Mouse (Mus musculus) olfactory bulb, adult 2 months (tissue): ENCODE measurements around the gene Bbc3. TPM values are rescaled to one million over a fixed set of nuclear protein-coding genes. Genes with fewer than 3 reads are reported as not detected.

Experiments
- H3K27ac ChIP-seq: fragments of 200-500 bp; 2 replicates; pipeline ENCODE4 v1.5.1; 2012; ENCODE audit warnings: low read depth, low read length; ENCODE audit not compliant: insufficient read depth
- H3K4me1 ChIP-seq: fragments of 200-500 bp; 2 replicates; pipeline ENCODE4 v1.6.1; 2012; ENCODE audit warnings: low read length; ENCODE audit not compliant: control insufficient read depth, insufficient read depth
- H3K4me3 ChIP-seq: fragments of 200-500 bp; 2 replicates; pipeline ENCODE4 v1.5.1; 2012; ENCODE audit warnings: mild to moderate bottlenecking, low read depth, low read length, moderate library complexity; ENCODE audit not compliant: insufficient read depth
- CTCF ChIP-seq: fragments of 200-500 bp; IDR thresholded peaks from 2 replicates; pipeline ENCODE4 v1.5.1; 2012; ENCODE audit warnings: low read depth, mild to moderate bottlenecking, low read length, moderate library complexity; ENCODE audit not compliant: insufficient read depth
- POLR2A ChIP-seq: fragments of 200-500 bp; IDR thresholded peaks from 2 replicates; pipeline ENCODE4 v1.6.1; 2012; ENCODE audit warnings: mild to moderate bottlenecking, low read depth, low read length, moderate library complexity; ENCODE audit not compliant: insufficient read depth
- WGBS: fragments of 180-500 bp; shearing (Covaris S2); methylation state at CpG from one replicate; pipeline ENCODE4 v1.1.7; 2018; 5-methylcytosine and 5-hydroxymethylcytosine counted together
- polyA plus RNA-seq: library from polyadenylated mRNA; stranded (reverse); fragments of >200 nt; gene quantifications from 2 replicates; pipeline ENCODE4 v1.2.4, GENCODE M21; 2012; ENCODE audit warnings: low replicate concordance; ENCODE audit not compliant: missing spikeins, insufficient read depth, insufficient read length

Bbc3 gene
- polyA plus RNA-seq, 1 experiment: not detected

GRCm38 (mm10) chr7:16325920-16326606, 17.9 kb downstream of the Bbc3 start:
- TF ChIP-seq CTCF (peak; percentile 39; the same call in 1 of the 2 replicates), POLR2A (no peak)
- H3K4me1 ChIP-seq: peaks cover 3% of the 10 kb centered on the region; the same call in 1 of the 2 replicates
- H3K27ac ChIP-seq: no peak overlapping the region
- WGBS: 23% methylated on average over 8 of the region's 8 CpGs
- H3K4me3 ChIP-seq: no peak overlapping the region

GRCm38 (mm10) chr7:16326607-16326971, 18.4 kb downstream of the Bbc3 start:
- H3K27ac ChIP-seq: no peak overlapping the region
- WGBS: 95% methylated on average over 2 of the region's 2 CpGs

GRCm38 (mm10) chr7:16329146-16329545, 21.0 kb downstream of the Bbc3 start:
- 83% methylated on average over 3 of the region's 3 CpGs for WGBS
- H3K4me1 ChIP-seq: peaks cover 3% of the 10 kb centered on the region; the same call in 1 of the 2 replicates
- H3K4me3 ChIP-seq: no peak overlapping the region
- TF ChIP-seq POLR2A (no peak), CTCF (no peak)
- no peak overlapping the region for H3K27ac ChIP-seq

More at GRCm38 (mm10) chr7:16326607-16326971, 18.4 kb downstream of the Bbc3 start:
- TF ChIP-seq CTCF (0 out of 2 replicates have a peak, but pooled peaks have one; percentile 4), POLR2A (no peak)
- Histone ChIP-seq H3K4me1 (peaks cover 3% of the 10 kb centered on the region; the same call in 1 of the 2 replicates), H3K4me3 (no peak overlapping the region)

DNA sequence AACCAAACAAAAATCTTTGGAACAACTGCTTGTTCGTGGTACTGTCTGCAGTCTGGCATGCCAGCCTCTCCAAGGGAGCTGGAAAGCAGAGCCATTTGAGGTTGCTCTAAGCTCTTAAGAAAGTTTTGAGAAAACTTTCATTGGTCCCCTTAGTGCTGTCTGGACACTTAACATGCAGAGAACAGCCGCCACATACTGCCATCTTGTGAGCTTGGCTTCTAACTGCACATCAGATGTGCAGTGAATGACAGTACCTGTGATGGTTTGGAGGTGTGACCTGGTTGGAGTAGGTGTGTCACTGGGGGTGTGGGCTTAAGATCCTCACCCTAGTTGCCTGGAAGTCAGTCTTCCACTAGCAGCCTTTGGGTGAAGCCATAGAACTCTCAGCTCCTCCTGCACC, 29.5 kb downstream of the Bbc3 start:
- WGBS: 66% methylated on average over 2 of the region's 2 CpGs
- TF ChIP-seq POLR2A: no peak
- no peak for TF ChIP-seq CTCF
- no peak overlapping the region for H3K27ac ChIP-seq

GRCm38 (mm10) chr7:16344598-16344997, 36.4 kb downstream of the Bbc3 start:
- WGBS: 58% methylated on average over 3 of the region's 3 CpGs

More for the DNA sequence above, 29.5 kb downstream of the Bbc3 start:
- Histone ChIP-seq H3K4me3 (no peak overlapping the region), H3K4me1 (no peaks in the 10 kb centered on the region)

DNA sequence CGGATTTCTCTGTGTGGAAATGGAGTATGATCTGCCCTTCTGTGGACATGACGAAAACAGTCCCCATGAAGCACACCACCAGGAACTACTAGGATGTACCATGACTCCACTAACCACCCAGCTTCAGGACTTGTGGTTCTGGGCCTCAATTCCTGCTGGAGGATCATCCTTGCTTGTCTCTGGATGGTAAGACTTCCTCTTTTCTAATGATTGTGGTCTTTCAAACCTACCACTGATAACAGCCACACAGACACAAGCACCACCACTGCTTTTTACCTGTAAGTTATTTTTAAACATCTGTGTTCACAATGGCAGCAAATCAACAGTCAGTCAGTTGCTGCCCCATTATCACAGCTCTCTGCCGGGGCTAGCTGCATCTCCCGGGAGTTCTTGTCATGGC, 37.1 kb downstream of the Bbc3 start:
- Histone ChIP-seq H3K4me1 (peaks cover 4% of the 10 kb centered on the region), H3K4me3 (no peak overlapping the region), H3K27ac (no peak overlapping the region)
- TF ChIP-seq POLR2A (no peak), CTCF (no peak)
- 77% methylated on average over 4 of the region's 4 CpGs for WGBS

More at GRCm38 (mm10) chr7:16344598-16344997, 36.4 kb downstream of the Bbc3 start:
- no peak for TF ChIP-seq CTCF
- TF ChIP-seq POLR2A: no peak
- Histone ChIP-seq H3K4me3 (no peak overlapping the region), H3K27ac (no peak overlapping the region), H3K4me1 (peaks cover 4% of the 10 kb centered on the region)

- no peak for TF ChIP-seq CTCF
- TF ChIP-seq POLR2A: no peak
- WGBS: 87% methylated on average over 5 of the region's 5 CpGs
- Histone ChIP-seq H3K27ac (no peak overlapping the region), H3K4me1 (no peaks in the 10 kb centered on the region), H3K4me3 (no peak overlapping the region)
These were observed 41.8 kb downstream of the Bbc3 start for GRCm38 (mm10) chr7:16349999-16350398.

DNA sequence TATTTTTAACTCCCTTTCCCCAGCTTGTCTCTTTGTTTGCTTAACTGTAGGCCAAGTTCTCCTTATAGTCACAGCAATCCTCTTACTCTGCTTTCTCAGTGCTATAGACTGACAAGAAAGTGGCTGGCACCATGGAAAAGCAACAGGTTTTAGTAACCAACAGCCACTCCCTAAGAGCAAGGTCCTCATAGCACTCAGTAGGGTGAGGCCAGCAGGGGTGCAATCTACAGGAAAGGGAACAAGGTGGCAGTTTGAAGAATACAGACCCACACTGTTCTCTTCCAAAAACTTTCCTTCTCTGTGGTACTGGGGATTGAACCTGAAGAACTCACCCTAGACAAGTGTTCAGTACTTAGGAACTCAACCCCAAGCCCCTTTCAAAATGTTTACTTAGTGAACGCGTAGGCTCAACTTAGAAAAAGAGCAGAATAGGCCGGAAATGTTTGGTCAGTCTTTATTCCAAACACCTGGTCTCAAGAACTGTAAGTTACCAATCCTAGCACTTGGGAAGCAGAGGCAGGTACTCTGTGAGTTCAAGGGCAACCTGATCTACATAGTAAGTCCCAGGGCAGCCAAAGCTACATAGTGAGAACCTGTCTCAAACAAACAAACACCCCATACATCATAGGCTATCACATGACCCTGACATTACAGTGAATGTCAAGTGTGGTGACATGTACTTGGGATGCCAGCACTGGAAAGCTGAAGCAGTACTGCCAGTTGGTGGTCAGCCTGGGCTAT, 47.8 kb downstream of the Bbc3 start:
- H3K4me3 ChIP-seq: no peak overlapping the region
- WGBS: 94% methylated on average over 3 of the region's 3 CpGs

DNA sequence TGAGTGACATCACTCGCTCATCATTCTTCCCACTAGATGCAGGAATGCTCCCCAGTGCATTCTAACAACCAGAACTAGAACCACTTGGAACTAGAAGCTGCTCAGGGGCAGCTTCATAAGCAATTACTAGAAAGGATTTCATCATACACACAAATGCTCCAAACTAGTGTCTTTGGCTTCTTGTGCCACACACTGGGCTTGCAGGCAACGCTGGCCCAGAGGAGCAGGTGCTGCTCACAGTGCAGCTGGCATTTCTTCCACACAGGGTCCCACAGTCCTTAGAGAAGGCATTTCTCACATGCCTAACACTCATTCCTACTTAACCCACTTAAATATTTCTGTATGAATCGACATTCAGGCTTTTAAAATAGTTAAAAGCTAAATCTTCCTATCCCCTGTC, 49.4 kb downstream of the Bbc3 start:
- H3K4me1 ChIP-seq: no peaks in the 10 kb centered on the region
- H3K27ac ChIP-seq: no peak overlapping the region
- H3K4me3 ChIP-seq: no peak overlapping the region
- TF ChIP-seq POLR2A (no peak), CTCF (no peak)
- WGBS: 86% methylated on average over 3 of the region's 3 CpGs

More for the DNA sequence above, 47.8 kb downstream of the Bbc3 start:
- no peaks in the 10 kb centered on the region for H3K4me1 ChIP-seq
- H3K27ac ChIP-seq: no peak overlapping the region
- TF ChIP-seq POLR2A (no peak), CTCF (no peak)
